Mouse (Mus musculus) cerebellum, adult 2 months (tissue): ENCODE data around the gene Mymx.

ENCODE experiments used
- CTCF ChIP-seq: fragments of 200-500 bp; IDR thresholded peaks from 2 replicates; pipeline ENCODE4 v1.5.1; 2011; ENCODE audit warnings: low read depth, mild to moderate bottlenecking, control low read depth, low read length, moderate library complexity, borderline replicate concordance; ENCODE audit not compliant: insufficient read depth
- POLR2A ChIP-seq: fragments of 200-500 bp; IDR thresholded peaks from 2 replicates; pipeline ENCODE4 v1.6.1; 2011; ENCODE audit warnings: low read length, control low read depth, borderline replicate concordance; ENCODE audit not compliant: insufficient read depth

DNA sequence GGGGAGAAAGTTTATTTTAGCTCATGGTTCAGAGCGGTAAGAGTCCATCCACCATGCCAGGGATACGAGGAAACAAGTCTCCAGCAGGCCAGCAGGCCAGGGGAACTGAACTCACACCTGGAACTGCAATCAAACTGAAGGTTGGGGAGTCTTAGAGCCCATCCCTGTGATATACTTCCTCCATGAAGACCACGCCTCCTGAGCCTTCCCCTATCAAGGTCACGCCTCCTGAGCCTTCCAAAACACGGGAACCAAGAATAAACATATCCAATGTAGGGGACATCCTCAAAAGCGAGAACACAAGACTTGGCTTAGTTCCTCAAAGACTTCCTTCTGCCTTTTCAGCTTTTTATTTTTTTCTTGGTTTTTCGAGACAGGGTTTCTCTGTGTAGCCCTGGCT, 11.0 kb upstream of the Mymx start:
- no peak for TF ChIP-seq CTCF
- no peak for TF ChIP-seq POLR2A
